Mouse (Mus musculus): ENCODE measurements around the gene Guca2b. TPM values are rescaled to one million over a fixed set of nuclear protein-coding genes. Genes with fewer than 3 reads are reported as not detected.

Gene Guca2b
- polyA plus RNA-seq (2014; fragmentation: Nextera tagmentation; extraction: Ambion mirVana): not detected in 2 replicates

DNA sequence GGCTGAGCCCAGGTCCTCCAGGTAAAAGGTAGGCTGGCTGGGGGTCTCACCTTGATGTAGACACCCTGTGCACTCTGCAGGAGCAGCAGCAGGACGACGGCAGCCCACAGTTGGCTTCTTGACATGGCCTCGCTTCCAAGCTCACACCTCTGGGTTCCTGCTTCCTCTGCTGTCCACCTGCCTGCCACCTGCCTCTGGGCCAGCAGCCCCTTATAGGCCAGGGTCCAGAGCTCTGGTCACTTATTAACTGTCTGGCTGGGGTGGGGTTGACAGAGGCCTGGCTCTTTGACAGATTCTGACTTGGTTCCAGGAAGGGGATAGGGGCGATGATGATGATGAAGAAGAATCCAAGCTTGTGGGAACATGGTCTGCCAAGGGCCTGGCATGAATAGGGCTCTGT lies at the start of gene Guca2b:
Guca2b (minus strand) TSS at position 224 of the 400 bp plus-strand sequence.
- Histone ChIP-seq H3K9ac (ENCODE audit: low read length) (no peak within 1 kb of the TSS), H3K36me3 (ENCODE audit: control insufficient read depth, insufficient read depth, low read length) (no peaks in the 10 kb centered on the region), H3K27ac (ENCODE audit: low read depth, low read length) (no peak within 1 kb of the TSS), H3K4me2 (ENCODE audit: low read depth, low read length, severe bottlenecking) (no peak within 1 kb of the TSS), H3K27me3 (ENCODE audit: control insufficient read depth, insufficient read depth, low read length) (no peaks in the 10 kb centered on the region), H3K9me3 (ENCODE audit: control insufficient read depth, low read length) (no peaks in the 10 kb centered on the region), H3K4me1 (replicated peaks; ENCODE audit: control insufficient read depth, insufficient read depth, low read length) (no peaks in the 10 kb centered on the region), H3K4me3 (ENCODE audit: low read depth, low read length) (no peak within 1 kb of the TSS)
- 96% methylated on average over 4 of the region's 4 CpGs for WGBS
- ATAC-seq (replicated peaks; ENCODE audit: low FRiP score): no peak
- no peak for DNase-seq (ENCODE audit: low spot score)

- ATAC-seq (replicated peaks; ENCODE audit: low FRiP score) (no peak), DNase-seq (ENCODE audit: low spot score) (no peak)
- Histone ChIP-seq H3K4me1 (replicated peaks; ENCODE audit: control insufficient read depth, insufficient read depth, low read length) (no peaks in the 10 kb centered on the region; the same call in 1 of the 2 replicates), H3K4me2 (ENCODE audit: low read depth, low read length, severe bottlenecking) (no peak overlapping the region), H3K4me3 (ENCODE audit: low read depth, low read length) (no peak overlapping the region), H3K27ac (ENCODE audit: low read depth, low read length) (no peak overlapping the region), H3K9me3 (ENCODE audit: control insufficient read depth, low read length) (no peaks in the 10 kb centered on the region), H3K36me3 (ENCODE audit: control insufficient read depth, insufficient read depth, low read length) (no peaks in the 10 kb centered on the region), H3K9ac (ENCODE audit: low read length) (no peak overlapping the region), H3K27me3 (ENCODE audit: control insufficient read depth, insufficient read depth, low read length) (no peaks in the 10 kb centered on the region)
- WGBS: 13% methylated on average over 3 of the region's 3 CpGs
Observed at GRCm38 (mm10) chr4:119707751-119708150, 49.0 kb upstream of the Guca2b start.

- ATAC-seq (replicated peaks; ENCODE audit: low FRiP score) (no peak), DNase-seq (ENCODE audit: low spot score) (no peak)
- WGBS: 66% methylated on average over 5 of the region's 5 CpGs
- H3K27me3 ChIP-seq (ENCODE audit: control insufficient read depth, insufficient read depth, low read length): no peaks in the 10 kb centered on the region
- no peaks in the 10 kb centered on the region; the same call in 1 of the 2 replicates for H3K4me1 ChIP-seq (replicated peaks; ENCODE audit: control insufficient read depth, insufficient read depth, low read length)
- H3K4me2 ChIP-seq (ENCODE audit: low read depth, low read length, severe bottlenecking): no peak overlapping the region
- H3K9ac ChIP-seq (ENCODE audit: low read length): no peak overlapping the region
- H3K27ac ChIP-seq (ENCODE audit: low read depth, low read length): no peak overlapping the region
- H3K4me3 ChIP-seq (ENCODE audit: low read depth, low read length): no peak overlapping the region
- H3K9me3 ChIP-seq (ENCODE audit: control insufficient read depth, low read length): no peaks in the 10 kb centered on the region
- H3K36me3 ChIP-seq (ENCODE audit: control insufficient read depth, insufficient read depth, low read length): no peaks in the 10 kb centered on the region
Observed at GRCm38 (mm10) chr4:119707326-119707725, 48.6 kb upstream of the Guca2b start.

DNA sequence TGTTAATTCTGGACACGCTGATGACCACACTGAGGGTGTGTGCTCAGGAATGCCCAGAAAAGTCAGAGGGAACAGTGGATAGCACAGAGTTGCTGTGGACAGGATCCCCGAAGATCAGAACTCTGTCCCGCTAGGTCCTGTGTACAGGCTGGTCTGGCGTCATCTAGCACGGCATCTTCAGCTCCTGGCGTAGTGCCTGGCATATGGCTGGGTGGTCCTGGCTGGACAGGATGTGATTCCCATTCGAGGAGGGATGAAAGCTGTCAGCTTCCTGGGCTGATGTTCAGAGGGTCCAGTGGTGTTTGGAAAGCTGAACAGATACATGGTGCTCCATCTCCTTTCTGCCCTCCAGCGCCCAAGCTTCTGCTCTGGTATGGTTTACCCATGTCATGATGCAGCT lies 45.2 kb upstream of the Guca2b start:
- ATAC-seq (replicated peaks; ENCODE audit: low FRiP score): no peak
- no peak overlapping the region for H3K4me3 ChIP-seq (ENCODE audit: low read depth, low read length)
- no peaks in the 10 kb centered on the region; the same call in 1 of the 2 replicates for H3K4me1 ChIP-seq (replicated peaks; ENCODE audit: control insufficient read depth, insufficient read depth, low read length)
- no peak overlapping the region for H3K4me2 ChIP-seq (ENCODE audit: low read depth, low read length, severe bottlenecking)
- DNase-seq (ENCODE audit: low spot score): no peak
- H3K36me3 ChIP-seq (ENCODE audit: control insufficient read depth, insufficient read depth, low read length): no peaks in the 10 kb centered on the region
- no peaks in the 10 kb centered on the region for H3K27me3 ChIP-seq (ENCODE audit: control insufficient read depth, insufficient read depth, low read length)
- no peaks in the 10 kb centered on the region for H3K9me3 ChIP-seq (ENCODE audit: control insufficient read depth, low read length)
- WGBS: 86% methylated on average over 8 of the region's 8 CpGs
- H3K9ac ChIP-seq (ENCODE audit: low read length): no peak overlapping the region
- no peak overlapping the region for H3K27ac ChIP-seq (ENCODE audit: low read depth, low read length)

GRCm38 (mm10) chr4:119701269-119701954 lies 42.7 kb upstream of the Guca2b start:
- no peaks in the 10 kb centered on the region for H3K9me3 ChIP-seq (ENCODE audit: control insufficient read depth, low read length)
- DNase-seq (ENCODE audit: low spot score): no peak
- H3K4me1 ChIP-seq (replicated peaks; ENCODE audit: control insufficient read depth, insufficient read depth, low read length): no peaks in the 10 kb centered on the region
- ATAC-seq (replicated peaks; ENCODE audit: low FRiP score): no peak
- no peaks in the 10 kb centered on the region for H3K36me3 ChIP-seq (ENCODE audit: control insufficient read depth, insufficient read depth, low read length)
- H3K4me2 ChIP-seq (ENCODE audit: low read depth, low read length, severe bottlenecking): no peak overlapping the region
- H3K27me3 ChIP-seq (ENCODE audit: control insufficient read depth, insufficient read depth, low read length): no peaks in the 10 kb centered on the region
- no peak overlapping the region for H3K9ac ChIP-seq (ENCODE audit: low read length)
- WGBS: 89% methylated on average over 11 of the region's 11 CpGs
- no peak overlapping the region for H3K4me3 ChIP-seq (ENCODE audit: low read depth, low read length)
- no peak overlapping the region for H3K27ac ChIP-seq (ENCODE audit: low read depth, low read length)

DNA sequence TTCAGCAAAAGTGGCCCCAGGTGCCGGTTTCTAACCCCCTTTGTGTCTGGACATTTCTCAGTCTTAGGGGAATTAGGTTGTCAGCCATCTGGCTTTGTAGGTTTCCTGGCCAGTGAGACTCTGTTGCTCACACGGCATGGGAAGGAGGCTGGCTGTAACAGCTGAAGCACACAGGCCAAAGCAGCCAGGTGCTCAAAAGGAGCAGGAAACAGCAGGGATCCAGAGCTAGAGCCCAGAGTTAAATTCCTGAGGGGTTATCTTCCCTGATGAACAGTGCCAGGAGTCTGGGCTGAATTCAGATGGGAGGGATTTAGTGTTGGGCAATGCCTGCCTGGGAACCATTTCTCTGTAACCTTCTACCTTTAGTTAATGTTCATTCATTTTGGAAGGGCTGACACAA lies 39.6 kb upstream of the Guca2b start:
- Histone ChIP-seq H3K27me3 (ENCODE audit: control insufficient read depth, insufficient read depth, low read length) (no peaks in the 10 kb centered on the region), H3K4me2 (ENCODE audit: low read depth, low read length, severe bottlenecking) (no peak overlapping the region), H3K36me3 (ENCODE audit: control insufficient read depth, insufficient read depth, low read length) (no peaks in the 10 kb centered on the region), H3K9ac (ENCODE audit: low read length) (no peak overlapping the region), H3K4me1 (replicated peaks; ENCODE audit: control insufficient read depth, insufficient read depth, low read length) (no peaks in the 10 kb centered on the region), H3K9me3 (ENCODE audit: control insufficient read depth, low read length) (no peaks in the 10 kb centered on the region), H3K4me3 (ENCODE audit: low read depth, low read length) (no peak overlapping the region), H3K27ac (ENCODE audit: low read depth, low read length) (no peak overlapping the region)
- 66% methylated on average over 2 of the region's 2 CpGs for WGBS
- DNase-seq (ENCODE audit: low spot score): no peak
- ATAC-seq (replicated peaks; ENCODE audit: low FRiP score): no peak

DNA sequence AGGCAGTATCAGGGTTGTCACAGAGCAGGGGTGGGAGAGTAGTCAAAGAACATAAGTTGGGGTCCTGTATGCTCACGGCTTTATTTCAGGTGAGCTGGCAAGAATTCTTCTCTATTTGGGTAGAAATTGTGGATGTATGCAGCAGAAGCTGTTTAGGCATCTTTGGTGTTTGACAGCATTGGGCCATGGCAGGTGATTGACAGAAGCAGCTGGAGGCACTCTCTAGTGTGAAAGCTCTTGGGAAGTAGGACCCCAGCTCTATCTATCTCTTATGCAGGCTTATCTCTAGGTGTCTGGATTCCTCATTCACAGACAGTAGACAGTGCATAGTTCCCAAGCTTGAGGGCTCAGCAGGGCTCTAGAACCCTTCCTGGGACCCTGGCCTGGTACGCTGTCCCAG lies 27.0 kb upstream of the Guca2b start:
- no peak overlapping the region for H3K27ac ChIP-seq (ENCODE audit: low read depth, low read length)
- H3K9me3 ChIP-seq (ENCODE audit: control insufficient read depth, low read length): no peaks in the 10 kb centered on the region; the same call in 1 of the 2 replicates
- WGBS: 97% methylated on average over 2 of the region's 2 CpGs
- ATAC-seq (replicated peaks; ENCODE audit: low FRiP score): no peak
- H3K4me3 ChIP-seq (ENCODE audit: low read depth, low read length): no peak overlapping the region
- no peaks in the 10 kb centered on the region; the same call in 1 of the 2 replicates for H3K36me3 ChIP-seq (ENCODE audit: control insufficient read depth, insufficient read depth, low read length)
- no peak overlapping the region for H3K9ac ChIP-seq (ENCODE audit: low read length)
- DNase-seq (ENCODE audit: low spot score): no peak
- no peaks in the 10 kb centered on the region for H3K27me3 ChIP-seq (ENCODE audit: control insufficient read depth, insufficient read depth, low read length)
- no peak overlapping the region for H3K4me2 ChIP-seq (ENCODE audit: low read depth, low read length, severe bottlenecking)
- peaks cover 2% of the 10 kb centered on the region; the same call in 1 of the 2 replicates for H3K4me1 ChIP-seq (replicated peaks; ENCODE audit: control insufficient read depth, insufficient read depth, low read length)

DNA sequence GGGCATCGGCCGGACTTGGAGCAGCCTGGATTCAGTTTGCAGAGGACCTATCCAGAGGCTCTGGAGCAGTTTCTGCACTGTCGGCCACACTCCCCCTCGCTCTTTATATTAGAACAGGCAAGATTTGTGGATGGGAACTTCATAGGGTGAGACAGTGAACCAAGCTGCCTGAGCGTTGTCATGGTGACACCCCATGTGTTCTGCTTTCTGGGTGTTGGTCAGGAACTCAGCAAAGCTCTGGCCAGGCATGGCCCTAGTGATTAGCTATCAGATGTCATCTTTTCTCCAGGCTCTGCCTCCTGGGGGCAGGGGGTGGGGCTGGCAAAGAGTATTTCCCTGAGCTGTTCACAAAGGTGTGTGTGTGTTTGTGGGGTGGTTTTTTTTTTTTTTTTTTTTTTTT lies 23.8 kb upstream of the Guca2b start:
- H3K27ac ChIP-seq (ENCODE audit: low read depth, low read length): no peak overlapping the region
- no peak for ATAC-seq (replicated peaks; ENCODE audit: low FRiP score)
- 65% methylated on average over 5 of the region's 5 CpGs for WGBS
- no peak overlapping the region for H3K9ac ChIP-seq (ENCODE audit: low read length)
- H3K4me3 ChIP-seq (ENCODE audit: low read depth, low read length): no peak overlapping the region
- no peaks in the 10 kb centered on the region for H3K27me3 ChIP-seq (ENCODE audit: control insufficient read depth, insufficient read depth, low read length)
- H3K9me3 ChIP-seq (ENCODE audit: control insufficient read depth, low read length): no peaks in the 10 kb centered on the region; the same call in 1 of the 2 replicates
- no peaks in the 10 kb centered on the region; the same call in 1 of the 2 replicates for H3K36me3 ChIP-seq (ENCODE audit: control insufficient read depth, insufficient read depth, low read length)
- H3K4me1 ChIP-seq (replicated peaks; ENCODE audit: control insufficient read depth, insufficient read depth, low read length): peaks cover 2% of the 10 kb centered on the region; the same call in 1 of the 2 replicates
- H3K4me2 ChIP-seq (ENCODE audit: low read depth, low read length, severe bottlenecking): no peak overlapping the region
- DNase-seq (ENCODE audit: low spot score): no peak

- ATAC-seq (replicated peaks; ENCODE audit: low FRiP score): no peak
- no peaks in the 10 kb centered on the region for H3K9me3 ChIP-seq (ENCODE audit: control insufficient read depth, low read length)
- H3K27me3 ChIP-seq (ENCODE audit: control insufficient read depth, insufficient read depth, low read length): no peaks in the 10 kb centered on the region
- no peak for DNase-seq (ENCODE audit: low spot score)
- WGBS: 40% methylated on average over 5 of the region's 5 CpGs
- no peaks in the 10 kb centered on the region for H3K36me3 ChIP-seq (ENCODE audit: control insufficient read depth, insufficient read depth, low read length)
- no peak overlapping the region for H3K27ac ChIP-seq (ENCODE audit: low read depth, low read length)
- no peaks in the 10 kb centered on the region for H3K4me1 ChIP-seq (replicated peaks; ENCODE audit: control insufficient read depth, insufficient read depth, low read length)
- no peak overlapping the region for H3K9ac ChIP-seq (ENCODE audit: low read length)
- no peak overlapping the region for H3K4me3 ChIP-seq (ENCODE audit: low read depth, low read length)
- H3K4me2 ChIP-seq (ENCODE audit: low read depth, low read length, severe bottlenecking): no peak overlapping the region
Observed at GRCm38 (mm10) chr4:119672685-119673084, 13.9 kb upstream of the Guca2b start.

All from forebrain, embryonic 11.5 days (tissue).